Mouse (Mus musculus) limb, embryonic 15.5 days (tissue): ENCODE measurements around the gene Nfix. TPM values are rescaled to one million over a fixed set of nuclear protein-coding genes. Genes with fewer than 3 reads are reported as not detected.

Experiments
- ATAC-seq: fragments of 200-750 bp; cut with Nextera tagmentation; 2 replicates; pipeline ENCODE4 v1.8.0; 2017; ENCODE audit warnings: low read depth, moderate TSS enrichment; ENCODE audit not compliant: insufficient number of reproducible peaks, low FRiP score, low TSS enrichment
- H3K27ac ChIP-seq: fragments of 300-500 bp; sonication (generic); 2 replicates; pipeline ENCODE4 v1.5.1; 2015; ENCODE audit warnings: moderate library complexity, mild to moderate bottlenecking, inconsistent platforms
- H3K27me3 ChIP-seq: fragments of 300-500 bp; sonication (generic); 2 replicates; pipeline ENCODE4 v1.6.1; 2015; ENCODE audit warnings: inconsistent platforms
- H3K36me3 ChIP-seq: fragments of 300-500 bp; sonication (generic); 2 replicates; pipeline ENCODE4 v1.6.1; 2015; ENCODE audit warnings: inconsistent platforms
- H3K4me1 ChIP-seq: fragments of 300-500 bp; sonication (generic); 2 replicates; pipeline ENCODE4 v1.6.1; 2015; ENCODE audit warnings: inconsistent platforms
- H3K4me2 ChIP-seq: fragments of 300-500 bp; sonication (generic); 2 replicates; pipeline ENCODE4 v1.6.1; 2015; ENCODE audit warnings: mild to moderate bottlenecking, inconsistent platforms
- H3K4me3 ChIP-seq: fragments of 300-500 bp; sonication (generic); 2 replicates; pipeline ENCODE4 v1.5.1; 2015; ENCODE audit warnings: mild to moderate bottlenecking, inconsistent platforms
- H3K9ac ChIP-seq: fragments of 300-500 bp; sonication (generic); 2 replicates; pipeline ENCODE4 v1.6.1; 2015; ENCODE audit warnings: inconsistent platforms
- H3K9me3 ChIP-seq: fragments of 300-500 bp; sonication (generic); 2 replicates; pipeline ENCODE4 v1.6.1; 2016; ENCODE audit warnings: inconsistent platforms
- WGBS: fragments of 180-500 bp; shearing (Covaris S2); methylation state at CpG from one replicate; pipeline ENCODE4 v1.1.7; 2015; 5-methylcytosine and 5-hydroxymethylcytosine counted together
- polyA plus RNA-seq: library from polyadenylated mRNA; unstranded; fragments of >200 nt; fragmentation: Nextera tagmentation; extraction: Ambion mirVana; gene quantifications from 2 replicates; pipeline ENCODE4 v1.2.1, GENCODE M21; 2015

The Nfix gene
- polyA plus RNA-seq, 1 experiment from 2014 or later: 100 TPM

DNA sequence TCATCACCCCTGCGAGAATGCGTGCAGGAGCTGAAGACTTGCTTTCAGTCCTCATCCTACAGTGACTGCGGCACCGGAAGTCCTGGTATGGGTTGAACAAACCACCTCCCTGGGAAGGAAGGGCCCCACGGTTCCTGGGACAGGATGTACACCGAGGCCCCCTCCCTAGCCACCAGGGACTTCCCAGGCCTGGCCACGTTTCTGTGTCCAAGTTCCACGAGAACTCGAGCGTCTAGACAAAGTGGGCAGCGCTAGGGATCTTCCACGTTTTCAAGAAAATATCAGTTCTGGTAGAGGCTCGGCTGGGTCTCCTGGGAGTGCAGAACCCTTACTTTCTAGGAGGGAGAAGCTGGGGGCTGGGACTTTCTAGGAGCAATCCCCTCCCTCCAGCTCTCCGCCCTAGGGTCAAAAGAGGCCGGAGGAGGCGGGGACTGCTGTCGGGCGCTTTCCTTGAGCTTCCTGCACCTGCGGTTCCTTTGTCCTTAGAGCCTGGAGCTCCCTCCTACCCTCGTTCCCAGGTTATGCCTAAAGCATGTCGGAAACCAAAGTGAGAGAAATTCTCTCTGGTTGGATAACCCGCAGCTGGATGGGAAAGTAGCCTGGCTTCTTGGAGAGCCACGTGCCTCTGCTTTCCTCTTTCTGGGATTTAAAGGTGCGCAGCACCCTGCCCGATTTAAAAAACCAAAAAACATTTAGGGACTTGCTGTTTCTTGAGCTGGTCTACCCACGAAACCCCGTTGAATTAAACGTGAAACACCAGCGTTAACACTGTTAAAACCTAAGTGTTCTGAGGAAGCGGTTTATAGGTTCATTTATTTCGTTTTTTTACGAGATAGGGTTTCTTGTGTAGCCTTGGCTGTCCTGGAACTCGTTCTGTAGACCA, 140.0 kb downstream of the Nfix start:
- Histone ChIP-seq H3K27me3 (no peaks in the 10 kb centered on the region), H3K9me3 (no peaks in the 10 kb centered on the region), H3K36me3 (no peaks in the 10 kb centered on the region), H3K4me2 (peak overlapping the region; percentile 72), H3K9ac (peak overlapping the region; percentile 87), H3K4me1 (peaks cover 56% of the 10 kb centered on the region), H3K27ac (peak overlapping the region; percentile 96), H3K4me3 (peak overlapping the region; percentile 88)
- no peak for ATAC-seq
- WGBS: 3% methylated on average over 33 of the region's 33 CpGs

DNA sequence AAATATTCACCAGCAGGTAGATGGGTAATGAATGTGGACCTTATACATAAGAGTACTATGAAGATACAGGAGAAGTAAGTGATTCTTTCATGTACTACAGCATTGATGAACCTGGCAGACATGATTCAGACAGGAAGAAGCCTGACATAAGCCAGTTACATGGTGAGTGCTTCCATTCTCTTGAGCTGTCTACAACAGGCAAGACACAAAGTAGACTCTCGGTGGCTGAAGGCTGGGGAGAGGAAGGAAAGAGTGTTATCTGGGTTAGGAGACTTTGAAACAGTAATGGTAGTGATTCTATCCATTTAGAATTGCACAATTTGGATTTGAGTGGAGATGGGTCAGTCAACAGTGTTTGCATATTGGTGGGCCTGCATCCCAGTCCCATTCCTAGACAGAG, 141.2 kb downstream of the Nfix start:
- Histone ChIP-seq H3K9ac (no peak overlapping the region), H3K4me3 (no peak overlapping the region), H3K27me3 (no peaks in the 10 kb centered on the region), H3K27ac (0 out of 2 replicates have a peak overlapping the region, but pooled peaks have one; percentile 96), H3K36me3 (no peaks in the 10 kb centered on the region), H3K4me2 (no peak overlapping the region), H3K9me3 (no peaks in the 10 kb centered on the region), H3K4me1 (peaks cover 63% of the 10 kb centered on the region)
- 76% methylated on average over 1 of the region's 1 CpGs for WGBS
- no peak for ATAC-seq

DNA sequence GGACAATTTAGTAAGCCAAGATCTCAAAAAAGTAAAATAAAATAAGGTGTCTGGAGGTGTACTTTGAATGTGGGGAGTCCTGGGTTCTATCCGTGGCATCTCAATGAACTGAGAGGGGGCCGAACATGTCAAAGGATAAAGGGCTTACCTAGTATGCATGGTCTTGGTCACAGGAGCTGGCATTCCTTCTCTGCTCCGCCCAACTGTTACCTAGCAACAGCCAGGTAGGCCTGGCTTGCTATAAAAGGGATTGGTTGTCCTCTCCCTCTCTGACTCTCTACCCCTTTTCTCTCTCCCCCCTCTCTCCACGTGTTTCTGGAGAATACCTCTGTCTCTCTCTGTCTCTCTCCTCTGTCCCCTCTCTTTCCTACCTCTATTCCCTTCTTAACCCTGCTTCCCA, 142.5 kb downstream of the Nfix start:
- 30% methylated on average over 4 of the region's 4 CpGs for WGBS
- Histone ChIP-seq H3K4me2 (no peak overlapping the region), H3K4me3 (no peak overlapping the region), H3K27me3 (no peaks in the 10 kb centered on the region), H3K27ac (peak overlapping the region; percentile 96), H3K36me3 (no peaks in the 10 kb centered on the region), H3K9me3 (no peaks in the 10 kb centered on the region), H3K9ac (no peak overlapping the region), H3K4me1 (peaks cover 60% of the 10 kb centered on the region)
- no peak for ATAC-seq

DNA sequence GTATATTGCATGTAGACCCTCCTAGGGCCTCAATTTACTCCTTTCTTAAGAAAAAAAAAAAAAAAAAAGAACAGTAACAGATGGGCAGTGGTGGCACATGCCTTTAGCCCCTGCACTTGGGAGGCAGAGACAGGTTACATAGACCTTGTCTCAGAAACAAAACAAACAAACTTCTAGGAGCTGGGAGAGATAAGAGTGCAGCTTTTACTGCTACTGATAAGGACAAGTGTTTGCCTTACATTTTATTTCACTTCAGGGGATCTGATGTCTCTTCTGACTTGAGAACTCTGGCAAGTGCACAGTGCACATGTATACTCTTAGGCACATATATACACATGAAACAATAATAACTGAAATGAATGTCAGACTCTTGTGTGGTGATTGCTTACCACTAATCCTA, 142.9 kb downstream of the Nfix start:
- ATAC-seq: no peak
- Histone ChIP-seq H3K4me3 (peak overlapping the region; percentile 32), H3K36me3 (no peaks in the 10 kb centered on the region), H3K4me2 (peak overlapping the region; percentile 63), H3K9ac (no peak overlapping the region), H3K27me3 (no peaks in the 10 kb centered on the region), H3K4me1 (peaks cover 60% of the 10 kb centered on the region), H3K9me3 (no peaks in the 10 kb centered on the region), H3K27ac (peak overlapping the region; percentile 96)

DNA sequence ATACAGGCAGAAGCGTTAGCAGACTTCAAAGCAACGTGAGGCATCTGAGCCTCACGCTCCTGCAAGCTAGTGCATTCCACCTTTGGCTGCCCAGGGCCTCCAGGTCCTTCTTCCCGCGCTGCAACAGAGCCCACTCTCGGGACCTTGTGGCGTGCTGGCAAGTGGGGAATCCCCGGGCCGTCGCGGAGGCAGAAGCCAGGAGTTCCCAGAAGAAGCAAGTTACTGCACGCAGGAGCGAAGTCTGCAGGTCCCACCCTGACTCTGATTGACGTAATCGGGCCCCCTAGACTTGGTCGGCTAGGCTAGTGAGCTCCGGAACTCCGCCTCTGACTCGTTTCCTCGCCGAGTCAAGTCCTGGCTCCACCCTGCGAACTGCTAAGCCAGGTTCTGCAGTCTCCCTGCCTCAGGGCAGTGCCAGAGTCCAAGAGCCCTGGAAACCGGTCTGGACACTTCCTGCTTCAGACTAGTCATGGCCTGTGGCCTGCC, 143.5 kb downstream of the Nfix start:
- no peaks in the 10 kb centered on the region for H3K27me3 ChIP-seq
- peak overlapping the region; percentile 32 for H3K4me3 ChIP-seq
- peak; percentile 75 for ATAC-seq
- no peaks in the 10 kb centered on the region for H3K36me3 ChIP-seq
- H3K4me2 ChIP-seq: peak overlapping the region; percentile 63
- peak overlapping the region; percentile 27; the same call in 1 of the 2 replicates for H3K9ac ChIP-seq
- WGBS: under 1% methylated on average over 23 of the region's 23 CpGs
- H3K4me1 ChIP-seq: peaks cover 60% of the 10 kb centered on the region
- H3K27ac ChIP-seq: peak overlapping the region; percentile 96
- H3K9me3 ChIP-seq: no peaks in the 10 kb centered on the region

DNA sequence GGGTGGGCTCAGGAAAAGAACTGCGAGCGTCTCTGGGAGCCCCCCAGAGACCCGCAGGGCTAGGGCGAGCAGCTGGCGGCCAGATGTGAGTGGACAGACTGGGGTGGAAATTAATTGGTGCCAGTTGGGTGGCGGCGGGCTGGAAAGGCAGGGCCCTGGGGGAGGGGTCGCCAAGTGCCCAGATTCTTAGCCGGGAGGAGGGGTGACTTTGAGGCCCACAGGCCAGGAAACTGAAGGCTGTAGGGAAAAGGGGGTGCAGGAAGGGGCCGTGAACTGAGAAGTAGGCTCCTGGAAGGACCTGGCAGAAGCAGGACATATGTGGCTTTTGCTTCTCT, 144.0 kb downstream of the Nfix start:
- Histone ChIP-seq H3K9ac (peak overlapping the region; percentile 27; the same call in 1 of the 2 replicates), H3K4me1 (peaks cover 60% of the 10 kb centered on the region), H3K9me3 (no peaks in the 10 kb centered on the region), H3K36me3 (no peaks in the 10 kb centered on the region), H3K4me2 (peak overlapping the region; percentile 63), H3K27me3 (no peaks in the 10 kb centered on the region), H3K27ac (peak overlapping the region; percentile 96), H3K4me3 (peak overlapping the region; percentile 32)
- 1% methylated on average over 10 of the region's 10 CpGs for WGBS
- ATAC-seq: peak; percentile 20; the same call in 1 of the 2 replicates

DNA sequence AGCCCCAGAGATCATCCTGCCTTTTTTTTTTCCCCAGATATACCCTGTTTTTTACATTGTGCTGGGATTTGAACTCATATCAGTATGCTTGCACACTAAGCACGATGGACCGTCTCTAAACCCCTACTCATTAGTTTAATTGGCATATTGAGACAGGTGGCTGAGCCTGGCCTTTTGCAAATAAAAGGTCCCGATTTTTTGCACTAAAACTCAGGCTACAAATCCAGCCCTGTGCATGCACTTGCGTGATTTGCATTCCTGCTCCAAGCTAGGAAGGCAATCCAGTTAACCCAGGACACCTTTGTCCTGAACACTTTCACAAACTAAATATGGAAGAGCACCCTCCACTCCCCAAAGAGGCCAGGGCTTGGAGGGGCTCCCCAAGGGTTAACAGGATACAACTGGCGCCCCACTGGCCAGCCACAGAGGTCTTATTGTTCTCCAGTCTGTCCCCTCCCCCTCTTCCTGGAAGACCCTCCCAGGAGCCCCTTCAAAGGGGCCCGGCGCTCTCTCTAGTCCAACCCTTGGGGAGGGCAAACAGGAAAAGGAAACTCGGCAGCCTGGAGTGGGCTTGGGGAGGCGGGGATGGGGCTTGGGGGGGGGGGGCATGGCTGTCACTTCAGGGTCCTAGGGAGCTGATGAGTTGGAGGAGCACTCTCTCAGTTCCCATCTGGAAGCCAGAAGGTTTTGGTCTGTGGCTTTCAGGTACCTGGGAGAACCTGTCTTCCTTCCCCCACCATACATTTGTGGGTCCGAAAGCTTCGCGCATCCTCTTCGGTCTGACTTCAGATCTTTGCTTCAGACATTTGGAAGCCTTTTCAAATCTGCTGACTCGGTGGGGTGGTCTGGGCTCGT, 144.6 kb downstream of the Nfix start:
- no peaks in the 10 kb centered on the region for H3K36me3 ChIP-seq
- 2% methylated on average over 14 of the region's 15 CpGs for WGBS
- peak overlapping the region; percentile 63 for H3K4me2 ChIP-seq
- no peaks in the 10 kb centered on the region for H3K9me3 ChIP-seq
- H3K4me1 ChIP-seq: peaks cover 55% of the 10 kb centered on the region
- peak overlapping the region; percentile 96 for H3K27ac ChIP-seq
- H3K4me3 ChIP-seq: peak overlapping the region; percentile 32
- H3K27me3 ChIP-seq: no peaks in the 10 kb centered on the region
- H3K9ac ChIP-seq: 0 out of 2 replicates have a peak overlapping the region, but pooled peaks have one; percentile 26
- peak; percentile 37; the same call in 1 of the 2 replicates for ATAC-seq

DNA sequence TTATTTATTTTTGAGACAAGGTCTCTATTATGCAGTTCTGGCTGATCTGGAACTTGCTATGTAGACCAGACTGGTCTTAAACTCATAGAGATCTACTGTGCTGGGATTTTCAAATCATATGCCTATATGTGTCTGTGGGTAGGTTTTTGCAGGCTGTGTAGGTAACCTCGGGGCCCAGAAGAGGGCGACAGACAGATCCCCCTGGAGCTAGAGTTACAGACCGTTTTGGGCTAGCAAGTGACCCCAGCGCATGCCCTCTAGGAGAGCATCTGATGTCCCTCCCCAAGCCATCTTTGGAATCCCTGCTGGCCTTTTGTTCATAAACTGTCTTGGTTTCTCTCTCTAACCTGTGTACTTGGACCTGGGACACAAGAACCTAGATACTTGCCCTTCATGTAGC, 145.5 kb downstream of the Nfix start:
- Histone ChIP-seq H3K36me3 (no peaks in the 10 kb centered on the region), H3K4me2 (no peak overlapping the region), H3K4me3 (0 out of 2 replicates have a peak overlapping the region, but pooled peaks have one; percentile 32), H3K27ac (peak overlapping the region; percentile 96), H3K4me1 (peaks cover 50% of the 10 kb centered on the region), H3K9me3 (no peaks in the 10 kb centered on the region), H3K27me3 (no peaks in the 10 kb centered on the region), H3K9ac (no peak overlapping the region)
- no peak for ATAC-seq
- 34% methylated on average over 4 of the region's 4 CpGs for WGBS

DNA sequence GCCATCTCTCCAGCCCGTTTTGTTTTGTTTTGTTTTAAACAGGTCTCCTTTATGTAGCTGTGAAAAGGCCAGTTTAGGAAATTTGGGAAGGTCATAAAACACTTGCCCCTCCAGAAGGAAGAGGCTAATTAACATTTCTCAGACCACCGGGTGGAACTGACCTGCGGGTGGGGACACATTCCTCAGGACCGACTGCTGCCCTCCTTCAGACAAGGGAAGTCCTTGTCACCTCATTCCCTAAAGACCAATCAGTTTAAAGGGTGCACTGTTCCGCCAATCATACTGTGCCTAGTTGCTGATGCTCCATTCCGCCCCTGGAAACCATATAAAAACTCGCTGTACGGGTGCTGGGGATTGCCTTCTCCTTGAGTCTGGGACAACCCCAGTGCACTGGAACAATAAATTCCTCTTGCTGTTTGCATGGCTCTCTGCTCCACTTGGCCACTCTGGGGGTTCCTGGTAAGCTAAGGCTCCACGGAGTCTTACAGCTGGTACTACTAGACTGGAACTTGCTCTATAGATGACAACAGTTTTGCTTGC, 147.0 kb downstream of the Nfix start:
- Histone ChIP-seq H3K4me3 (peak overlapping the region; percentile 4; the same call in 1 of the 2 replicates), H3K27me3 (no peaks in the 10 kb centered on the region), H3K4me2 (0 out of 2 replicates have a peak overlapping the region, but pooled peaks have one; percentile 14), H3K27ac (peak overlapping the region; percentile 76), H3K36me3 (no peaks in the 10 kb centered on the region), H3K9ac (no peak overlapping the region), H3K4me1 (peaks cover 47% of the 10 kb centered on the region), H3K9me3 (no peaks in the 10 kb centered on the region)
- no peak for ATAC-seq
- 28% methylated on average over 9 of the region's 9 CpGs for WGBS

DNA sequence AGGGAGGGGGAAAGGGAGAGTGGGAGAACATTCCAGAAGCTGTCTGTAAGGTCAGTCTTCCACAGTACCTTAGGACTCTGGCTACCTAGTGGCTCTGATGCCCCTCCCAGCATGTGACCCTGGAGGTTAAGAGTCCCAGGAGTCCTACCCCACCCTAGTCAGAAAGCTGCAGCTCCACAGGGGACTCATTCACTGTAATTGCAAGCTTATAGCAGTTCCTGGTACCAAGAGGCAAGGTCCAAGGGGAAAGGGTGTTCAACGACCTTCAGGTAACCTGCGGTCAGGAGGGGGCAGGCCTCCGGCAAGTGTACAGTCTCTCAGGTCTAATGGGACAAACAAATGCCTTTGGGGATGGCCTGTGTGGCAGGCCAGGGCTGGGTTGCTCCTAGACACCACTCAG, 149.9 kb downstream of the Nfix start:
- 51% methylated on average over 3 of the region's 3 CpGs for WGBS
- peak overlapping the region; percentile 70 for H3K27ac ChIP-seq

More for the DNA sequence above, 149.9 kb downstream of the Nfix start:
- Histone ChIP-seq H3K4me3 (no peak overlapping the region), H3K9me3 (no peaks in the 10 kb centered on the region), H3K9ac (no peak overlapping the region), H3K27me3 (no peaks in the 10 kb centered on the region), H3K4me1 (peaks cover 25% of the 10 kb centered on the region), H3K4me2 (no peak overlapping the region), H3K36me3 (no peaks in the 10 kb centered on the region)
- no peak for ATAC-seq
